Mouse (Mus musculus): ENCODE data around the gene Brinp3. TPM values are rescaled to one million over a fixed set of nuclear protein-coding genes. Genes with fewer than 3 reads are reported as not detected.

The Brinp3 gene
- polyA plus RNA-seq, 1 experiment from 2014 or later: not detected

GRCm38 (mm10) chr1:146783259-146783658, 288.7 kb downstream of the Brinp3 start:
- TF ChIP-seq CTCF (IDR thresholded peaks at IDR 0.05; ENCODE audit: low read depth): no peak
- no peak for ATAC-seq (replicated peaks; ENCODE audit: low FRiP score, low read depth)
- Histone ChIP-seq H3K9ac (ENCODE audit: low read depth, low read length) (no peak overlapping the region), H3K4me3 (replicated peaks; ENCODE audit: low read depth, low read length) (no peak overlapping the region), H3K27ac (no peak overlapping the region), H3K4me1 (replicated peaks; ENCODE audit: insufficient read depth, low read length) (no peaks in the 10 kb centered on the region), H3K27me3 (ENCODE audit: insufficient read depth, low read length) (no peaks in the 10 kb centered on the region), H3K4me2 (ENCODE audit: low read length) (no peak overlapping the region), H3K36me3 (ENCODE audit: insufficient read depth, low read length) (no peaks in the 10 kb centered on the region), H3K9me3 (replicated peaks; ENCODE audit: low read length) (no peaks in the 10 kb centered on the region)
- DNase-seq (ENCODE audit: low spot score): no peak
- WGBS: 72% methylated on average over 4 of the region's 4 CpGs

- no peaks in the 10 kb centered on the region for H3K9me3 ChIP-seq (replicated peaks; ENCODE audit: low read length)
- H3K4me2 ChIP-seq (ENCODE audit: low read length): no peak overlapping the region
- ATAC-seq (replicated peaks; ENCODE audit: low FRiP score, low read depth): no peak
- H3K27ac ChIP-seq: no peak overlapping the region
- no peaks in the 10 kb centered on the region for H3K36me3 ChIP-seq (ENCODE audit: insufficient read depth, low read length)
- no peaks in the 10 kb centered on the region for H3K27me3 ChIP-seq (ENCODE audit: insufficient read depth, low read length)
- 63% methylated on average over 2 of the region's 2 CpGs for WGBS
- DNase-seq (ENCODE audit: low spot score): no peak
- no peaks in the 10 kb centered on the region for H3K4me1 ChIP-seq (replicated peaks; ENCODE audit: insufficient read depth, low read length)
- no peak for TF ChIP-seq CTCF (IDR thresholded peaks at IDR 0.05; ENCODE audit: low read depth)
- H3K9ac ChIP-seq (ENCODE audit: low read depth, low read length): no peak overlapping the region
- H3K4me3 ChIP-seq (replicated peaks; ENCODE audit: low read depth, low read length): no peak overlapping the region
These were observed 292.7 kb downstream of the Brinp3 start for GRCm38 (mm10) chr1:146787236-146787635.

GRCm38 (mm10) chr1:146792826-146793225, 298.3 kb downstream of the Brinp3 start:
- Histone ChIP-seq H3K27me3 (ENCODE audit: insufficient read depth, low read length) (no peaks in the 10 kb centered on the region), H3K4me3 (replicated peaks; ENCODE audit: low read depth, low read length) (no peak overlapping the region), H3K9me3 (replicated peaks; ENCODE audit: low read length) (no peaks in the 10 kb centered on the region), H3K36me3 (ENCODE audit: insufficient read depth, low read length) (no peaks in the 10 kb centered on the region), H3K9ac (ENCODE audit: low read depth, low read length) (no peak overlapping the region), H3K4me1 (replicated peaks; ENCODE audit: insufficient read depth, low read length) (no peaks in the 10 kb centered on the region), H3K4me2 (ENCODE audit: low read length) (no peak overlapping the region), H3K27ac (no peak overlapping the region)
- DNase-seq (ENCODE audit: low spot score) (peak; percentile 1), ATAC-seq (replicated peaks; ENCODE audit: low FRiP score, low read depth) (no peak)
- TF ChIP-seq CTCF (IDR thresholded peaks at IDR 0.05; ENCODE audit: low read depth): no peak

- no peak overlapping the region for H3K4me3 ChIP-seq (replicated peaks; ENCODE audit: low read depth, low read length)
- no peaks in the 10 kb centered on the region for H3K36me3 ChIP-seq (ENCODE audit: insufficient read depth, low read length)
- no peak overlapping the region for H3K9ac ChIP-seq (ENCODE audit: low read depth, low read length)
- no peaks in the 10 kb centered on the region for H3K27me3 ChIP-seq (ENCODE audit: insufficient read depth, low read length)
- DNase-seq (ENCODE audit: low spot score) (no peak), ATAC-seq (replicated peaks; ENCODE audit: low FRiP score, low read depth) (no peak)
- H3K4me2 ChIP-seq (ENCODE audit: low read length): no peak overlapping the region
- TF ChIP-seq CTCF (IDR thresholded peaks at IDR 0.05; ENCODE audit: low read depth): no peak
- no peaks in the 10 kb centered on the region for H3K9me3 ChIP-seq (replicated peaks; ENCODE audit: low read length)
- 84% methylated on average over 6 of the region's 6 CpGs for WGBS
- no peaks in the 10 kb centered on the region for H3K4me1 ChIP-seq (replicated peaks; ENCODE audit: insufficient read depth, low read length)
- H3K27ac ChIP-seq: no peak overlapping the region
These were observed 305.5 kb downstream of the Brinp3 start for GRCm38 (mm10) chr1:146799986-146800553.

- TF ChIP-seq CTCF (IDR thresholded peaks at IDR 0.05; ENCODE audit: low read depth): no peak
- ATAC-seq (replicated peaks; ENCODE audit: low FRiP score, low read depth): no peak
- 88% methylated on average over 3 of the region's 3 CpGs for WGBS
- no peaks in the 10 kb centered on the region for H3K9me3 ChIP-seq (replicated peaks; ENCODE audit: low read length)
- H3K36me3 ChIP-seq (ENCODE audit: insufficient read depth, low read length): no peaks in the 10 kb centered on the region
- no peaks in the 10 kb centered on the region for H3K4me1 ChIP-seq (replicated peaks; ENCODE audit: insufficient read depth, low read length)
- H3K4me3 ChIP-seq (replicated peaks; ENCODE audit: low read depth, low read length): no peak overlapping the region
- no peaks in the 10 kb centered on the region for H3K27me3 ChIP-seq (ENCODE audit: insufficient read depth, low read length)
- DNase-seq (ENCODE audit: low spot score): no peak
- H3K9ac ChIP-seq (ENCODE audit: low read depth, low read length): no peak overlapping the region
- H3K27ac ChIP-seq: no peak overlapping the region
- no peak overlapping the region for H3K4me2 ChIP-seq (ENCODE audit: low read length)
These were observed 307.3 kb downstream of the Brinp3 start for GRCm38 (mm10) chr1:146801821-146802220.

- H3K4me3 ChIP-seq (replicated peaks; ENCODE audit: low read depth, low read length): no peak overlapping the region
- H3K9me3 ChIP-seq (replicated peaks; ENCODE audit: low read length): no peaks in the 10 kb centered on the region
- H3K4me2 ChIP-seq (ENCODE audit: low read length): no peak overlapping the region
- ATAC-seq (replicated peaks; ENCODE audit: low FRiP score, low read depth) (no peak), DNase-seq (ENCODE audit: low spot score) (peak; percentile 4)
- no peak for TF ChIP-seq CTCF (IDR thresholded peaks at IDR 0.05; ENCODE audit: low read depth)
- H3K27me3 ChIP-seq (ENCODE audit: insufficient read depth, low read length): no peaks in the 10 kb centered on the region
- no peak overlapping the region for H3K9ac ChIP-seq (ENCODE audit: low read depth, low read length)
- WGBS: 79% methylated on average over 4 of the region's 4 CpGs
- H3K27ac ChIP-seq: no peak overlapping the region
- H3K36me3 ChIP-seq (ENCODE audit: insufficient read depth, low read length): no peaks in the 10 kb centered on the region
- no peaks in the 10 kb centered on the region for H3K4me1 ChIP-seq (replicated peaks; ENCODE audit: insufficient read depth, low read length)
These were observed 313.2 kb downstream of the Brinp3 start for GRCm38 (mm10) chr1:146807765-146808164.

GRCm38 (mm10) chr1:146833888-146834287, 339.3 kb downstream of the Brinp3 start:
- Histone ChIP-seq H3K9me3 (replicated peaks; ENCODE audit: low read length) (no peaks in the 10 kb centered on the region), H3K4me1 (replicated peaks; ENCODE audit: insufficient read depth, low read length) (no peaks in the 10 kb centered on the region), H3K36me3 (ENCODE audit: insufficient read depth, low read length) (no peaks in the 10 kb centered on the region), H3K4me2 (ENCODE audit: low read length) (no peak overlapping the region), H3K9ac (ENCODE audit: low read depth, low read length) (no peak overlapping the region), H3K4me3 (replicated peaks; ENCODE audit: low read depth, low read length) (no peak overlapping the region), H3K27me3 (ENCODE audit: insufficient read depth, low read length) (no peaks in the 10 kb centered on the region), H3K27ac (no peak overlapping the region)
- 20% methylated on average over 1 of the region's 1 CpGs for WGBS
- DNase-seq (ENCODE audit: low spot score) (no peak), ATAC-seq (replicated peaks; ENCODE audit: low FRiP score, low read depth) (no peak)
- TF ChIP-seq CTCF (IDR thresholded peaks at IDR 0.05; ENCODE audit: low read depth): no peak
